Mouse (Mus musculus) MEL (cell line): ENCODE results near the gene Cd5.

Source experiments
- CHD2 ChIP-seq: IDR thresholded peaks from 2 replicates; pipeline ENCODE4 v1.6.1; 2011; ENCODE audit warnings: low read length, improper control_type of control experiment
- CTCF ChIP-seq, 3 experiments: IDR thresholded peaks in 2 of 3; conservative IDR thresholded peaks in 1 of 3; 2 replicates each; pipeline ENCODE4 v1.5.1; 2011 to 2012; ENCODE audit warnings: low read length in 3 of 3, low read depth in 2 of 3, mild to moderate bottlenecking in 2 of 3, improper control_type of control experiment in 1 of 3, inconsistent platforms in 1 of 3, mixed read lengths in 1 of 3, moderate library complexity in 1 of 3; ENCODE audit not compliant: control insufficient read depth in 1 of 3, insufficient read depth in 1 of 3, poor library complexity in 1 of 3, severe bottlenecking in 1 of 3
- E2F4 ChIP-seq: IDR thresholded peaks from 2 replicates; pipeline ENCODE4 v1.6.1; 2011; ENCODE audit warnings: low read depth, low read length, improper control_type of control experiment, borderline replicate concordance
- MAX ChIP-seq: IDR thresholded peaks from 2 replicates; pipeline ENCODE4 v1.6.1; 2011; ENCODE audit warnings: low read length, improper control_type of control experiment
- POLR2A ChIP-seq, 2 experiments: IDR thresholded peaks; 2 replicates each; pipeline ENCODE4 v1.6.1; 2011 to 2012; ENCODE audit warnings: low read length in 2 of 2, mild to moderate bottlenecking in 2 of 2, control low read depth in 1 of 2, improper control_type of control experiment in 1 of 2, low read depth in 1 of 2, moderate library complexity in 1 of 2; ENCODE audit not compliant: control insufficient read depth in 1 of 2, insufficient read depth in 1 of 2, poor library complexity in 1 of 2
- USF1 ChIP-seq: IDR thresholded peaks from 2 replicates; pipeline ENCODE4 v1.6.1; 2014; ENCODE audit warnings: low read depth, mild to moderate bottlenecking, inconsistent platforms, low read length, improper control_type of control experiment, moderate library complexity
- ZMIZ1 ChIP-seq: IDR thresholded peaks from 2 replicates; pipeline ENCODE4 v1.6.1; 2012; ENCODE audit warnings: low read depth, mild to moderate bottlenecking, inconsistent platforms, low read length, improper control_type of control experiment, moderate library complexity
- ZNF384 ChIP-seq: IDR thresholded peaks from 2 replicates; pipeline ENCODE4 v1.6.1; 2012; ENCODE audit warnings: low read depth, mild to moderate bottlenecking, inconsistent platforms, low read length, improper control_type of control experiment

- TF ChIP-seq ZNF384 (no peak), ZMIZ1 (no peak), USF1 (no peak), CHD2 (no peak), E2F4 (no peak), POLR2A (IDR thresholded peaks at IDR 0.05; ENCODE audit: control insufficient read depth in 1 of 2, insufficient read depth in 1 of 2, low read depth in 1 of 2, low read length in 2 of 2, poor library complexity in 1 of 2) (no peak), MAX (no peak), CTCF (IDR thresholded peaks at IDR 0.05 in 2 of 3, conservative IDR thresholded peaks at IDR 0.05 in 1 of 3; ENCODE audit: control insufficient read depth in 1 of 3, insufficient read depth in 1 of 3, low read depth in 2 of 3, low read length in 3 of 3, poor library complexity in 1 of 3, severe bottlenecking in 1 of 3) (no peak)
These were observed 53.7 kb downstream of the Cd5 start for GRCm38 (mm10) chr19:10685081-10685480.
